Mouse (Mus musculus) hindbrain, embryonic 10.5 days (tissue): ENCODE measurements around the gene Pak1. TPM values are rescaled to one million over a fixed set of nuclear protein-coding genes. Genes with fewer than 3 reads are reported as not detected.

Experiments
- DNase-seq: peaks from one replicate; pipeline ENCODE4 v3.0.0-alpha.2; 2017; ENCODE audit warnings: low spot score
- H3K27ac ChIP-seq: fragments of 300-500 bp; sonication (generic); 2 replicates; pipeline ENCODE4 v1.5.1; 2016; ENCODE audit warnings: mild to moderate bottlenecking, moderate library complexity
- H3K27me3 ChIP-seq: fragments of 300-500 bp; sonication (generic); 2 replicates; pipeline ENCODE4 v1.6.1; 2016; ENCODE audit warnings: mild to moderate bottlenecking; ENCODE audit not compliant: poor library complexity, insufficient read depth, severe bottlenecking
- H3K36me3 ChIP-seq: fragments of 300-500 bp; sonication (generic); 2 replicates; pipeline ENCODE4 v1.6.1; 2016; ENCODE audit warnings: mild to moderate bottlenecking, moderate library complexity
- H3K4me1 ChIP-seq: fragments of 300-500 bp; sonication (generic); replicated peaks from 2 replicates; pipeline ENCODE4 v1.6.1; 2016; ENCODE audit warnings: mild to moderate bottlenecking
- H3K4me3 ChIP-seq: fragments of 300-500 bp; sonication (generic); 2 replicates; pipeline ENCODE4 v1.5.1; 2016; ENCODE audit warnings: mild to moderate bottlenecking, moderate library complexity
- H3K9me3 ChIP-seq: fragments of 300-500 bp; sonication (generic); 2 replicates; pipeline ENCODE4 v1.6.1; 2016; ENCODE audit warnings: mild to moderate bottlenecking, moderate library complexity
- WGBS: fragments of 180-500 bp; shearing (Covaris S2); methylation state at CpG from one replicate; pipeline ENCODE4 v1.1.7; 2016; 5-methylcytosine and 5-hydroxymethylcytosine counted together
- polyA plus RNA-seq: library from polyadenylated mRNA; unstranded; fragments of >200 nt; fragmentation: Nextera tagmentation; extraction: Ambion mirVana; gene quantifications from 2 replicates; pipeline ENCODE4 v1.2.1, GENCODE M21; 2016

Gene Pak1
- 58.8 and 90.7 TPM in 2 replicates for polyA plus RNA-seq

GRCm38 (mm10) chr7:97788190-97788668 lies at the start of gene Pak1:
Pak1 (plus strand) TSS chr7:97788541.
- peak; percentile 90 for DNase-seq
- WGBS: under 1% methylated on average over 46 of the region's 46 CpGs
- peaks cover 17% of the 10 kb centered on the region; the same call in 1 of the 2 replicates for H3K27me3 ChIP-seq
- peaks cover 28% of the 10 kb centered on the region for H3K4me1 ChIP-seq
- no peaks in the 10 kb centered on the region for H3K9me3 ChIP-seq
- peak within 1 kb of the TSS; percentile 96 for H3K27ac ChIP-seq
- H3K4me3 ChIP-seq: peak within 1 kb of the TSS; percentile 94
- H3K36me3 ChIP-seq: no peaks in the 10 kb centered on the region

- 53% methylated on average over 10 of the region's 10 CpGs for WGBS
- Histone ChIP-seq H3K36me3 (no peaks in the 10 kb centered on the region), H3K9me3 (no peaks in the 10 kb centered on the region), H3K27ac (no peak overlapping the region), H3K4me1 (peaks cover 43% of the 10 kb centered on the region), H3K27me3 (peaks cover 8% of the 10 kb centered on the region), H3K4me3 (no peak overlapping the region)
- no peak for DNase-seq
Observed at GRCm38 (mm10) chr7:97740948-97741347, 47.4 kb upstream of the Pak1 start.

- Histone ChIP-seq H3K27me3 (peaks cover 7% of the 10 kb centered on the region), H3K9me3 (no peaks in the 10 kb centered on the region), H3K27ac (no peak overlapping the region), H3K4me1 (peaks cover 36% of the 10 kb centered on the region), H3K36me3 (no peaks in the 10 kb centered on the region), H3K4me3 (no peak overlapping the region)
- no peak for DNase-seq
- 40% methylated on average over 1 of the region's 1 CpGs for WGBS
Observed at GRCm38 (mm10) chr7:97741756-97742291, 46.5 kb upstream of the Pak1 start.

GRCm38 (mm10) chr7:97745299-97745698 lies 43.0 kb upstream of the Pak1 start:
- Histone ChIP-seq H3K36me3 (no peaks in the 10 kb centered on the region), H3K9me3 (no peaks in the 10 kb centered on the region), H3K27me3 (no peaks in the 10 kb centered on the region), H3K4me3 (no peak overlapping the region), H3K27ac (no peak overlapping the region), H3K4me1 (peaks cover 42% of the 10 kb centered on the region)
- WGBS: 22% methylated on average over 3 of the region's 3 CpGs
- DNase-seq: peak; percentile 57

GRCm38 (mm10) chr7:97747176-97747707 lies 41.1 kb upstream of the Pak1 start:
- H3K27ac ChIP-seq: 0 out of 2 replicates have a peak overlapping the region, but pooled peaks have one; percentile 12
- no peak for DNase-seq
- WGBS: 72% methylated on average over 4 of the region's 4 CpGs

GRCm38 (mm10) chr7:97747787-97748497 lies 40.4 kb upstream of the Pak1 start:
- peak overlapping the region; percentile 81 for H3K27ac ChIP-seq

More at GRCm38 (mm10) chr7:97747176-97747707, 41.1 kb upstream of the Pak1 start:
- no peaks in the 10 kb centered on the region for H3K9me3 ChIP-seq
- H3K27me3 ChIP-seq: no peaks in the 10 kb centered on the region
- no peak overlapping the region for H3K4me3 ChIP-seq
- peaks cover 25% of the 10 kb centered on the region for H3K4me1 ChIP-seq
- H3K36me3 ChIP-seq: no peaks in the 10 kb centered on the region

GRCm38 (mm10) chr7:97748527-97749206 lies 39.7 kb upstream of the Pak1 start:
- 61% methylated on average over 10 of the region's 10 CpGs for WGBS
- H3K36me3 ChIP-seq: no peaks in the 10 kb centered on the region
- H3K9me3 ChIP-seq: no peaks in the 10 kb centered on the region
- peak overlapping the region; percentile 81 for H3K27ac ChIP-seq
- no peaks in the 10 kb centered on the region for H3K27me3 ChIP-seq
- peaks cover 25% of the 10 kb centered on the region for H3K4me1 ChIP-seq
- no peak for DNase-seq
- H3K4me3 ChIP-seq: peak overlapping the region; percentile 16

More at GRCm38 (mm10) chr7:97747787-97748497, 40.4 kb upstream of the Pak1 start:
- 28% methylated on average over 28 of the region's 28 CpGs for WGBS
- peaks cover 25% of the 10 kb centered on the region for H3K4me1 ChIP-seq
- no peaks in the 10 kb centered on the region for H3K9me3 ChIP-seq
- H3K36me3 ChIP-seq: no peaks in the 10 kb centered on the region
- H3K4me3 ChIP-seq: 0 out of 2 replicates have a peak overlapping the region, but pooled peaks have one; percentile 12
- DNase-seq: peak; percentile 83
- no peaks in the 10 kb centered on the region for H3K27me3 ChIP-seq

GRCm38 (mm10) chr7:97749207-97750190 lies 38.8 kb upstream of the Pak1 start:
- no peak for DNase-seq
- Histone ChIP-seq H3K27ac (peak overlapping the region; percentile 81), H3K9me3 (no peaks in the 10 kb centered on the region), H3K4me1 (peaks cover 25% of the 10 kb centered on the region), H3K27me3 (no peaks in the 10 kb centered on the region), H3K4me3 (peak overlapping the region; percentile 16), H3K36me3 (no peaks in the 10 kb centered on the region)
- WGBS: 24% methylated on average over 19 of the region's 19 CpGs

- H3K36me3 ChIP-seq: no peaks in the 10 kb centered on the region
- DNase-seq: peak; percentile 56
- peak overlapping the region; percentile 86 for H3K27ac ChIP-seq
- no peaks in the 10 kb centered on the region for H3K9me3 ChIP-seq
- H3K4me3 ChIP-seq: peak overlapping the region; percentile 35
- no peaks in the 10 kb centered on the region for H3K27me3 ChIP-seq
- 40% methylated on average over 18 of the region's 18 CpGs for WGBS
- peaks cover 16% of the 10 kb centered on the region for H3K4me1 ChIP-seq
Observed at GRCm38 (mm10) chr7:97756967-97757881, 31.1 kb upstream of the Pak1 start.

GRCm38 (mm10) chr7:97764591-97764990 lies 23.8 kb upstream of the Pak1 start:
- Histone ChIP-seq H3K4me1 (no peaks in the 10 kb centered on the region), H3K27ac (no peak overlapping the region)
- 86% methylated on average over 11 of the region's 11 CpGs for WGBS

More at GRCm38 (mm10) chr7:97764591-97764990, 23.8 kb upstream of the Pak1 start:
- no peaks in the 10 kb centered on the region for H3K9me3 ChIP-seq
- no peaks in the 10 kb centered on the region for H3K36me3 ChIP-seq
- no peak overlapping the region for H3K4me3 ChIP-seq
- DNase-seq: no peak
- H3K27me3 ChIP-seq: no peaks in the 10 kb centered on the region
